Mouse (Mus musculus): ENCODE results near the gene Mesd. TPM values are rescaled to one million over a fixed set of nuclear protein-coding genes. Genes with fewer than 3 reads are reported as not detected.

Gene Mesd
- polyA plus RNA-seq, 1 experiment from 2014 or later, result 71.5 TPM

DNA sequence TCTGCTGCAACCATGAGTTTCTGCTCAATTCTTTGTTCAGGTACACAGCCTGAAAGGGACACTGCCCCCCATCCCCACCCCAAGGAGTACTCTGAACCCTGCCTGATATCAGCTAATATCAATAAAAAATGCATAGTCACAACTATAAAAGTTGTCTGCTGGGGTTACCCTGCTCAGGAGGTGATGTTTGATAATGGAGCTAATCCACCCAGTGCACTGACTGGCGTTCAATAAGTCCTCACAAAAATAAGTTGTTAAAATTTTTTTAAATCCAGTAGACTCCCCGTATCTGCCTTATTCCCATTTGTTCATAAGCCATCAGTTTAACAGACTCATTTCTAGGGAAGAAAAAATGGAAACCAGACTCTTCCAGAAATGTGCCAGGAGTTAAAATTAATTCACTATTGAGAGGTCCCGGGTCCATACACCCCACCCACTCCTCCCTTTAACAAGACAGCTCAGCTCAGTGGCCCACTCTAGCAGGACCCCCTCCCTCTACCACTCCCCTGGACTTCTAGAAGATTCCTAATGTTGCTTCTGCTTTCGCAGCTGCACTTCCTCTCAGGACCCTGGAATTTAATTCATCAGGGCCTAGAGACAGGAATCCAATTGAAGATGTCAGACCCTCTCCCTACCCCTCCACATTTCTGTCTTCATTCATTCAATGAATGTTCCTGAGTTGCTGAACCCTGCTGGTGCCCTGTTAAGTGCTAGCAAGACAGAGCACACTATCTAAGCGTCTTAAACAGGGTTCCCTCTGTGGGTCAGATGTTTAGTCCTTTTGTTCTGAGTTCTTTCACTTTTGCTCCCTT, 32.5 kb upstream of the Mesd start:
- Histone ChIP-seq H3K9me3 (ENCODE audit: control insufficient read depth, low read length) (no peaks in the 10 kb centered on the region), H3K4me1 (ENCODE audit: control insufficient read depth in 2 of 2, insufficient read depth in 2 of 2, low read length in 2 of 2) (peaks cover 5 to 10% of the 10 kb centered on the region in 2 experiments), H3K4me2 (ENCODE audit: low read length) (no peak overlapping the region), H3K9ac (ENCODE audit: low read length) (no peak overlapping the region), H3K36me3 (ENCODE audit: control insufficient read depth, insufficient read depth, low read length) (no peaks in the 10 kb centered on the region), H3K27ac (replicated peaks in 1 of 2; ENCODE audit: control insufficient read depth in 1 of 2, insufficient read depth in 1 of 2, low read depth in 2 of 2, low read length in 2 of 2) (no peak overlapping the region), H3K27me3 (ENCODE audit: control insufficient read depth, insufficient read depth, low read length) (no peaks in the 10 kb centered on the region), H3K4me3 (ENCODE audit: control insufficient read depth in 1 of 2, insufficient read depth in 1 of 2, low read depth in 1 of 2, low read length in 2 of 2) (no peak overlapping the region)
- WGBS, result 66% methylated on average over 5 of the region's 5 CpGs
- ATAC-seq (ENCODE audit: insufficient number of reproducible peaks, insufficient read depth, low FRiP score, low read depth), result no peak

DNA sequence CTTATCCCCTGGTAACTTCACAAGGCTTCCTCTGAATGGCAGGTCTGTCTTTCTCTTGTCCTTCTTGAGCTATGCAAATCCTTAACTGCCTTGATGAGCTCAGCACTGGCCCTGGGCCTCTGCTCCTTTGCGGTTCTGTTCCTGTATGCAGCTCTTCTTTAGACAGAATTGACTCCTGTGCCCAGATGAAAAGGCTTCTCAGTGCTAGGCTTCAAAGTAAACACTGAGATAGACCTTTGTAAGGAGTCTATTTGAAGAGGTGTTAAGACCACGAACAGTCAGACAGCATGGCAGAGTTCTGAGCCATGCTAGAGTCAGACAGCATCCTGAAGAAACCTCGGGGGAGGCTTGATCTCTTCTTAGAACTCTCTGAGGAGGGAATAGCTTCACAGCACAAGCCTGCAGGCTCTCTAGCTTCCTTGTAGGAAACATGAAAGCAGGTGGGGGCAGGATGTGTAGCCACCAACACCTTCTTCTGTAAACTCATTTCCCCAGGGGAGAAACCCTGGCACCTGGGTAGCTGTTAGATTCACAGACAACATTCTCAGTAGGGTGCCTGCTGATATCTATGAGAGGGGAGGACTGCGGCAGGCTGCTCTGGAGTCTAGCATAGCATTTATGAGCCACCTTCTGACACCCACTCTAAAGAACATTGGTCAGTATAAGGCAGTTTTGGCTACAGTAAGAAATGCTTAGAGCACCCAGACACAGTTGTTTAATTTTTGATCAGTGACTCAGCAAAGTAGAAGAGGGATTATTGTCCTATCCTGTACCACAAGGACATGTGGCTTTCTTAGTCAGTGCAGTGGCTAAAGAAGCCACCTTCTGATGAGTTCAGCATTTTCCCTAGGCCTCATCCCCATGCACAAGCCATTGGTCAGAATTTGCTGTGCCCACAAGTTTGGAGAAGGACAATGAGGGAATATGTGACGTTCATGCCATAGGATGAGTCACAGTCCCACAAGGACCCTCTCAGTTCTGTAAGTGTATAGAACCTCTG, 31.6 kb upstream of the Mesd start:
- peaks cover 5 to 8% of the 10 kb centered on the region in 2 experiments for H3K4me1 ChIP-seq (ENCODE audit: control insufficient read depth in 2 of 2, insufficient read depth in 2 of 2, low read length in 2 of 2)
- H3K4me3 ChIP-seq (ENCODE audit: control insufficient read depth in 1 of 2, insufficient read depth in 1 of 2, low read depth in 1 of 2, low read length in 2 of 2), result no peak overlapping the region
- H3K27ac ChIP-seq (replicated peaks in 1 of 2; ENCODE audit: control insufficient read depth in 1 of 2, insufficient read depth in 1 of 2, low read depth in 2 of 2, low read length in 2 of 2), result no peak overlapping the region
- H3K4me2 ChIP-seq (ENCODE audit: low read length), result no peak overlapping the region
- H3K36me3 ChIP-seq (ENCODE audit: control insufficient read depth, insufficient read depth, low read length), result no peaks in the 10 kb centered on the region
- 50% methylated on average over 5 of the region's 5 CpGs for WGBS
- no peaks in the 10 kb centered on the region for H3K9me3 ChIP-seq (ENCODE audit: control insufficient read depth, low read length)
- H3K27me3 ChIP-seq (ENCODE audit: control insufficient read depth, insufficient read depth, low read length), result no peaks in the 10 kb centered on the region
- no peak for ATAC-seq (ENCODE audit: insufficient number of reproducible peaks, insufficient read depth, low FRiP score, low read depth)
- H3K9ac ChIP-seq (ENCODE audit: low read length), result no peak overlapping the region

DNA sequence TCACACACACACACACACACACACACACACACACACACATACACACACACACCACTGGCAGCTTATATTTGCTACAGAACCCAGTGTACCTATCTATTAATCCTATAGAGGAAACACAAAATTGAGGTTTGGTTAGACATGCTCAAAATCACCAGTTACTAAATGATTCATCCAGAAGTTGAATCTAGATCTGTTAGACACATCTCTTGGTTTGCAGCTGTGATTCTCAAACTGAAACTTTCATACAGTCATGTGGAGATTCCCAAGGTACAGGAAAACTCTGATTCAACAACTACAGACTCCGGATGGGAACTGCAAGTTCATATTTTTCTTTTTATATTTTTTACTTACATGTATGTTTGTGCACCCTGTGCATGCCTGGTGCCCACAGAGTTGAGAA, 29.1 kb upstream of the Mesd start:
- H3K27me3 ChIP-seq (ENCODE audit: control insufficient read depth, insufficient read depth, low read length), result no peaks in the 10 kb centered on the region
- ATAC-seq (ENCODE audit: insufficient number of reproducible peaks, insufficient read depth, low FRiP score, low read depth), result no peak
- H3K4me3 ChIP-seq (ENCODE audit: control insufficient read depth in 1 of 2, insufficient read depth in 1 of 2, low read depth in 1 of 2, low read length in 2 of 2), result no peak overlapping the region
- H3K27ac ChIP-seq (replicated peaks in 1 of 2; ENCODE audit: control insufficient read depth in 1 of 2, insufficient read depth in 1 of 2, low read depth in 2 of 2, low read length in 2 of 2), result no peak overlapping the region
- H3K9me3 ChIP-seq (ENCODE audit: control insufficient read depth, low read length), result no peaks in the 10 kb centered on the region
- no peak overlapping the region for H3K9ac ChIP-seq (ENCODE audit: low read length)
- WGBS, result 91% methylated on average over 1 of the region's 1 CpGs
- H3K4me2 ChIP-seq (ENCODE audit: low read length), result no peak overlapping the region
- peaks cover 5 to 8% of the 10 kb centered on the region in 2 experiments for H3K4me1 ChIP-seq (ENCODE audit: control insufficient read depth in 2 of 2, insufficient read depth in 2 of 2, low read length in 2 of 2)
- H3K36me3 ChIP-seq (ENCODE audit: control insufficient read depth, insufficient read depth, low read length), result no peaks in the 10 kb centered on the region

DNA sequence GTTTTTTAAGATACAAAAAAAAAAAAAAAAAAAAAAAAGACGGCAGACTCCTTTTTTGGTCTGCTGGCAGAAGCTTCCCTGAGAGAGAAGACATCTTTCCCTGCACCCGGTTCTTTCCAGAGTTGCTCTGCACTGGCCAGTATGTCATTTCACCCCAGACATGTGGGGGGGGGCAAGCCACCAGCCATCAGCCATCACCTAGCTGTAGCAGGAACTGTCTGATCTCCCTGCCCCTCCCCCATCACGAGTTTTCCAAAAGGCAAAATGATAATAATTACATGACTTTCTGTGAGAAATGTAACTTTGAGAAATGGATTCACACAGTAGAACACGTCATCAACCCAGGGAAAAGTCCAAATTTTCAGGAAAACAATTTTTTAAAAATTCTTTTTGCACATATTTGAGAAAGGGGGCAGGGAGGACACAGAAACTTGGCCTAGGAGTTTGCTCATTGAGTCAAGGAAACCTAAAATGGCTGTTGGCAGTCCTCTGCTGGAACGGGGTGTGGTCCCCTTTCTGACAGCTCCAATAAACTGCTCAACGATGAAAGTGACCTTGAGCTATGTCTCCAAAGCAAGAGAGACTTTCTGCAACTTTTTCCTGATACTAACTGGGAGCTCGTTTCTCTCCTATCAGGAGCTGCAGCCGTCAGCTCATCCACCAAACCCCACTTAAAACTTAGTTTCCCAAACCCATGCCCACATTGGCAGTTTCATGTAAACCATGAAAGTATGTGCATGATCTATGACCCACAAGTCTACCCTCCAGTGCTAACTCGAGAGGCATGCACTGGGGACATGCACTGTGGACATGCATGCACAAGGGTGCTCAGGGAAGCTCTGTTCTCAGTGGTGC, 27.7 kb upstream of the Mesd start:
- WGBS, result 59% methylated on average over 9 of the region's 9 CpGs
- Histone ChIP-seq H3K9ac (ENCODE audit: low read length) (no peak overlapping the region), H3K27me3 (ENCODE audit: control insufficient read depth, insufficient read depth, low read length) (no peaks in the 10 kb centered on the region), H3K4me3 (ENCODE audit: control insufficient read depth in 1 of 2, insufficient read depth in 1 of 2, low read depth in 1 of 2, low read length in 2 of 2) (no peak overlapping the region), H3K4me2 (ENCODE audit: low read length) (no peak overlapping the region), H3K36me3 (ENCODE audit: control insufficient read depth, insufficient read depth, low read length) (no peaks in the 10 kb centered on the region), H3K9me3 (ENCODE audit: control insufficient read depth, low read length) (no peaks in the 10 kb centered on the region), H3K4me1 (ENCODE audit: control insufficient read depth in 2 of 2, insufficient read depth in 2 of 2, low read length in 2 of 2) (peaks cover 5 to 8% of the 10 kb centered on the region in 2 experiments), H3K27ac (replicated peaks in 1 of 2; ENCODE audit: control insufficient read depth in 1 of 2, insufficient read depth in 1 of 2, low read depth in 2 of 2, low read length in 2 of 2) (no peak overlapping the region)
- no peak for ATAC-seq (ENCODE audit: insufficient number of reproducible peaks, insufficient read depth, low FRiP score, low read depth)

DNA sequence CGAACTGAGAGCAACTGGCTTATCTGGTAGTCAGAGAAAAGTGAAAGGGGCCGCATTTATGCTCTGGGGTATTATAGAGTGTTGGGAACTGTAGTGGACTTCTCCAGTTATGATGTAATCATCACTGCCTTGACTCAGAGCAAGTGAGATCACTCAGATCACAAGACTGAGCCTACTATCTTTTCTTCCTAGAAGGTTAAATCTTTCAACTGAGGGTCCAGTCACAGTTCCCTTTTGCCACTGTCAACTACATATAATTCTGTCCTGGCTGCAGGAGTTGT, 27.1 kb upstream of the Mesd start:
- H3K4me2 ChIP-seq (ENCODE audit: low read length), result no peak overlapping the region
- H3K4me1 ChIP-seq (ENCODE audit: control insufficient read depth in 2 of 2, insufficient read depth in 2 of 2, low read length in 2 of 2), result peaks cover 5 to 8% of the 10 kb centered on the region in 2 experiments
- no peak overlapping the region for H3K9ac ChIP-seq (ENCODE audit: low read length)
- H3K36me3 ChIP-seq (ENCODE audit: control insufficient read depth, insufficient read depth, low read length), result no peaks in the 10 kb centered on the region
- H3K27me3 ChIP-seq (ENCODE audit: control insufficient read depth, insufficient read depth, low read length), result no peaks in the 10 kb centered on the region
- WGBS, result 45% methylated on average over 2 of the region's 2 CpGs
- H3K4me3 ChIP-seq (ENCODE audit: control insufficient read depth in 1 of 2, insufficient read depth in 1 of 2, low read depth in 1 of 2, low read length in 2 of 2), result no peak overlapping the region
- H3K9me3 ChIP-seq (ENCODE audit: control insufficient read depth, low read length), result no peaks in the 10 kb centered on the region
- no peak overlapping the region for H3K27ac ChIP-seq (replicated peaks in 1 of 2; ENCODE audit: control insufficient read depth in 1 of 2, insufficient read depth in 1 of 2, low read depth in 2 of 2, low read length in 2 of 2)
- ATAC-seq (ENCODE audit: insufficient number of reproducible peaks, insufficient read depth, low FRiP score, low read depth), result no peak

DNA sequence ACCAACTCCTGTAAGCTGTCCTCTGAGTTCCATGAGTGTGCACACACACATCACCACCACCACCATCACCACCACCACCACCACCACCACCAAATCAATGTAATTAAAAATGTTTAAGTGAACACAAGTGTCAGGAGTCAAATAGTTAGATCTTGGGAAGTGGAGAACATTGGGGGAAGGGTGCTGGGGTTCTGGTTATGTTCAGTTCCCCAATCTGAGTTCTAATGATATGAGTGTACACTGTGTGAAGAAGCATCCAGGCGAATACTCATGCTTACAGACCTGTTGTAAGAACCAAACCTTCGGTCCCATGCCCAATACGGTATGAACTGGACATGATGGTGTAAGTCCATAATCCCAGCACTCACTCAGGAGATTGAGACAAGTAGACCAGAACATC, 26.3 kb upstream of the Mesd start:
- WGBS, result 86% methylated on average over 3 of the region's 3 CpGs
- H3K4me2 ChIP-seq (ENCODE audit: low read length), result no peak overlapping the region
- H3K9me3 ChIP-seq (ENCODE audit: control insufficient read depth, low read length), result no peaks in the 10 kb centered on the region
- H3K27me3 ChIP-seq (ENCODE audit: control insufficient read depth, insufficient read depth, low read length), result no peaks in the 10 kb centered on the region
- ATAC-seq (ENCODE audit: insufficient number of reproducible peaks, insufficient read depth, low FRiP score, low read depth), result no peak
- no peak overlapping the region for H3K4me3 ChIP-seq (ENCODE audit: control insufficient read depth in 1 of 2, insufficient read depth in 1 of 2, low read depth in 1 of 2, low read length in 2 of 2)
- H3K36me3 ChIP-seq (ENCODE audit: control insufficient read depth, insufficient read depth, low read length), result no peaks in the 10 kb centered on the region
- no peak overlapping the region for H3K9ac ChIP-seq (ENCODE audit: low read length)
- H3K27ac ChIP-seq (replicated peaks in 1 of 2; ENCODE audit: control insufficient read depth in 1 of 2, insufficient read depth in 1 of 2, low read depth in 2 of 2, low read length in 2 of 2), result no peak overlapping the region
- peaks cover 8 to 9% of the 10 kb centered on the region in 2 experiments for H3K4me1 ChIP-seq (ENCODE audit: control insufficient read depth in 2 of 2, insufficient read depth in 2 of 2, low read length in 2 of 2)

DNA sequence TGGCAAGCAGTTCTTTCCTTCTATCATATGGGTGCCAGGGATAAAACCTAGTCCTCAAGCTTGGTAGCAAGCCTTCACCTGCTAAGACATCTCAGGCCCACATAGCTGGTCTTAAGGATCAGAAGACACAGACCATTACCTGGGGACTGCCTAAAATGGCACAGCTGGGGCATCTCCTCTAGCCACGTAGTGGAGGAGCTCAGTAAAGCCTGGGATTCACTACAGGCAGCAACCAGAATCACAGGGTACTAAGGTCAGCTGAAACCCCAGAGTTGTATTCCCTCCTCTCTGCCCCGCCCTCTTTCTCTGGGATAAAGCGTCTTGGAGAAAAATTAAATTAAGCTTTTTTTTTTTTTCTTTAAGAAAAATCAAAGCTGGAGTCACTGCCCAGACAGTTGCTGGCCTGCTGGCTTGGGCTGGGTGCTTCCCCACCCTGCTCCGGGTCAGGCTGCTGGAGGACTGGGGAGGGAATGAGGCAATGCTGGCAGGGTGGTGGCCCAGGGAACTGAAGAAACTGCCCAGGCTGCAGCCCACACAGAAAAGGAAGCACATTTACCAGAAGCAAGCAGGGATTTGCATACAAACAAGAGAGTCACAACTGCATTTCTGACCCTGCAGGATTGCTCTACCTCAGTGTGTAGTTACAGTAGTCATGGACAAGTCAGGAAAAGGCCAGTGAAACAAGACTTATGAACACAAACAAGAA, 24.7 kb upstream of the Mesd start:
- no peak for ATAC-seq (ENCODE audit: insufficient number of reproducible peaks, insufficient read depth, low FRiP score, low read depth)
- no peak overlapping the region for H3K4me2 ChIP-seq (ENCODE audit: low read length)
- no peaks in the 10 kb centered on the region for H3K27me3 ChIP-seq (ENCODE audit: control insufficient read depth, insufficient read depth, low read length)
- H3K27ac ChIP-seq (replicated peaks in 1 of 2; ENCODE audit: control insufficient read depth in 1 of 2, insufficient read depth in 1 of 2, low read depth in 2 of 2, low read length in 2 of 2), result no peak overlapping the region
- H3K4me3 ChIP-seq (ENCODE audit: control insufficient read depth in 1 of 2, insufficient read depth in 1 of 2, low read depth in 1 of 2, low read length in 2 of 2), result no peak overlapping the region
- H3K36me3 ChIP-seq (ENCODE audit: control insufficient read depth, insufficient read depth, low read length), result no peaks in the 10 kb centered on the region
- WGBS, result 72% methylated on average over 4 of the region's 4 CpGs
- no peak overlapping the region for H3K9ac ChIP-seq (ENCODE audit: low read length)
- H3K4me1 ChIP-seq (ENCODE audit: control insufficient read depth in 2 of 2, insufficient read depth in 2 of 2, low read length in 2 of 2), result peaks cover 9 to 12% of the 10 kb centered on the region in 2 experiments
- no peaks in the 10 kb centered on the region for H3K9me3 ChIP-seq (ENCODE audit: control insufficient read depth, low read length)
